Mouse (Mus musculus): ENCODE results near the gene Kcnj15.

Gene Kcnj15

DNA sequence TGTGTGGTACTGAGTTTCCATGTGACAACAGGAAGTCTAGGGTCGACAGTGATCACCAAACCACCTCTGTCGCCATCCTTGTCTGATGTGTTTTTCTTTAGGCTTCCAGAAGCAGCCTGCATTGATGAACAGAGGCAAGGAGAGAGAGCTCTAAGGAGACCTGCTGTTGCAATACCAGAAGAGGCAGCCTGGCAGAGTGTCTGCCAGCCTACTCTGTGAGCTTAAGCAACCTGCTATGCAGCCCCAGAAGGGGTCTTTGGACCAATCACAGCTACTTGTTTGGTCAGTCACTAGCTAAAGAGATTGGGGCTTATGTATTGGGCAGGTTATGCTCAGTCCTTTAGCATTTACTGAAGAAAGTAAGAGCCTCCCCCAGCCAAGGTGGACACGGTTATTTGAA is 11.9 kb upstream of the Kcnj15 start:
- DNase-seq (ENCODE audit: low spot score) = no peak

DNA sequence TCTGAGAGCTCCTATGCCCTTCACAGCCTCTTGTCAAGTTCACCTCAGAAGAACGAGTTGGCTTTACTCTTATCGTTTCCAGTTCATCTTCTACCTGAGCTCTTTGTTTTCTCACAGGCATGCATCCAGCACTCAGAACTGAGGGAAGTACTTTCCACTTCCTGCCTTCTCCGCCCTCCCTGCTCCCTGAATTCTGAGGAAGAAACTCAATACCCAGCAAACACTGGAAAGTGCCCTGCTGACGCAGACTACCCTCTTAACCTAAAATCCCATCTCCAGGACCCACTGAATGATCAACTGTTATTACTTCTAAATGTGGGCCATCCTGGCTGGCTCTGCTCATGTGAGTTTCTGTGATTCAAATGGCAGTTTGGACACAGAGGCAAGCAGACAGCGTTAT is 8.7 kb upstream of the Kcnj15 start:
- DNase-seq (ENCODE audit: low spot score) = peak; percentile 68

DNA sequence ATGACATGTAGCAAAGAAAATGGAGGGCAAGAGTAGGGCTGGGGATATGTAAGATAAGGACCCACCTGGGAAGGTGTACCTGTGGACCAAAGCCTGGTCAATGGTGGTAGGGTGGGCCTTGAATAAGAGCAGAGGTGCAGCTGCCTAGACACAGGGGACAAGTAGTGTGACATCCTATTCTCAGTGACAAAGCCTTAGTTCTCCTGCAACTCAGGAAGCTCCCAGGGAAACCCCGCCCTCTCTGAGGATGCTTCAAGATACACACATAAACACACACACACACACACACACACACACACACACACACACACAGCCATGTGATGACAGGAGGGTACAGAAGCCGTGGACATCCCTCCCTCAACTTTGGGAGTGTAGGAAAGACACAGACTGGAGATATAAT is 710 bp upstream of the Kcnj15 start:
- DNase-seq (ENCODE audit: low spot score) = no peak

DNA sequence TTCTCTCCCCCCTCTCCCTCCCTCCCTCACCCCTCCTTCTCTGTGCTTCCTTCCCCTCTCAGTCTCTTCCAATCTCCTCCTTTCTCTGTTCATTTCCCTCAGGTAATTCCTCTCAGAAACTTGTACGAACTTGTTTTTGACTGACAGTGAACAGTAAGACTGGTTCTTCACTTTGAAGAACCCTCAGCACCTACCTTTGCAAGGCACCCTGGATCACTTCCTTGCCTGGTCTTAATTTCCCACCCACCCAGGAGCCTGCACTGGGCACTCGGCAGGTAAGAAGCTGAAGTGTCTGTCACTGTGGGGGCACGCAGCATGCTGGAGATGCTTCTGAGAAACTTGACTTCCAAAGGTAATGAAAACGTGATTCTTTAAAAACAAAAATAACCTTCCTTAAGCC is 742 bp downstream of the Kcnj15 start:
- DNase-seq (ENCODE audit: low spot score) = no peak

DNA sequence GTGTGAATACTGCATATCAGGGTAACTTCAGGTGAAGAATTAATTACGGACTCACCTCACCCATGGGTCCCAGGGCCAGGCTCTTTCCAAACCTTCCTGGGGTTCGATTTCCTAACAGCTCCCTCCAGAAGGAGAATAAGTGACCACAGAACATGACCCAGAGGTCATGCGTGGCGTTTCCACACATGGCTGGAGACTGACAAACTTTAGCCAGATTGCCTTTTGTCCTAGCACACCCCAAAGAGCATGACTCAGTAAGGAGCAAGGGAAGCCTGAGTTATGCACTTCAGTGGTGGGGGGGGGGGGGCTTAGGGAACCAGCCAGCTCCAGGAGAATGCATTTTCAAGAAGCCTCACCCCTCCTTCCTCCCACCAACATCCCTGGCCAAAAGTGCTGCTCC is 2.1 kb downstream of the Kcnj15 start:
- DNase-seq (ENCODE audit: low spot score) = no peak

DNA sequence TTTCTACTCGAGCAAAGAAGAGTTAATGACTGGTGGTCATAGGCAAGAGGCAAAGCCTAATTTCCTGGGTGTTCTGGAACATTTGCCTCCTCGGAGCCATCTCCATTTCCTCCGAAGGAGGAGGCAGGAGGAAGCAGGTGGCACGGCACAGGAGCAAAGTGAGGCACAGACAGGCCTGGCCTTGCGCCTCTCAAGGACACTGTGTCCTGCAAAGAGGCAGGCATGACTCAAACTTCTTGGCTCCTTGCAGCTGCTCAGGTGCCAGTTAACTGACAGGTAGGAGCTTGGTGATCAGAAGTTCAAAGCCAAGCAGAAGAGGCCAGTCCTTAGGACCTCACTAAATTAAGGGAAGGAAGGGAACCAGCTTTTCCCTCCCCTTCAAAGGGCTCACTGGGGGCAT is 3.3 kb downstream of the Kcnj15 start:
- DNase-seq (ENCODE audit: low spot score) = no peak

DNA sequence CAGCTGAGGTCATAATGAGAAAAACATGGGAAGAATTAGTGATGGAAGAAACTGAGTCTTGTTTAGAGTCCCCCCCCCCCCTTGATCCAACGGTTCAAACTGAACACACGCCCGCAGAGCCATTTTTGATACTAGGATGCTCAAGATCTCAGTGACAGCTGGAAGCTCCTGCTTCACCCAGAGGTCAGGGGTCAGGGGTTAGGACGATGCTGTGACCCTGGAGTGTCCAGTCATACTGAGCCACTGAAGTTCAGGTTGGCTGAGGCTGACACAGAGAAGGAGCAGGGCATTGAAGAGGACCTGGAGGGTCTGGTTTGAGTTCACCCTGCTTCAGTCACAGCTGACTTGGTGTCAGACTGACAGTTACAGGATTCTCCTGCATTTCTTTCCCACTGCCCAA is 4.4 kb downstream of the Kcnj15 start:
- no peak for DNase-seq (ENCODE audit: low spot score)

DNA sequence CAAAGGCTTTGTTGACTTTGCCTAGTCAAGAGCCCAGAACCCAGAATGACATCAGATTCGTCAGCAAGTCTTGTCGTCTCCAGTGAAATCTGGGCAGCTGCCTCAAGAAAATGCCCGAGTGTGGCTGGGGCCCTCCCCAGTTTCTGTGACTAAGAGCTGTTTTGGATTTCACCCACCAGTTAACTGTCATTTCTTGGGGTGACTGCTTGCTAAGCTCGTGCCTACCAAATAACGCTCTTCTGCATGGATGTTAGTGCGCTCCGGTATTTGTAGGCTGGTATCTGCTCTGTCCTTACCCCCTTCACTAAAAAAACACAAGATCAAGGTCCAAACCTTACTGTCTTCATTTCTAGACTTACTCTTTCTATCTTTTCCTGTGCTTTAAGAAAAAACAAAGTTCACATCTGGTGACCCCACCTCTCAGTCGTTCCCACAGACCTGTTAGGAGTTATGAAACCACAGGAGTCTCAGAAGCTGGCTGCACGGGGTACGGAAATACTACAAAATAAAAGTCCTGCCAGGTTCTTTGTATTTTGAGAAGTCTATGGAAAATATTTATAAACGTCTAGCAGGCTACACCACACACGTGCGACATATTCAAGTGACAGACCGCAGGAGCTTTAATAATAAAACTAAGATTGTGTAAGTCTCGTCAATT is 5.5 kb downstream of the Kcnj15 start:
- no peak for DNase-seq (ENCODE audit: low spot score)

DNA sequence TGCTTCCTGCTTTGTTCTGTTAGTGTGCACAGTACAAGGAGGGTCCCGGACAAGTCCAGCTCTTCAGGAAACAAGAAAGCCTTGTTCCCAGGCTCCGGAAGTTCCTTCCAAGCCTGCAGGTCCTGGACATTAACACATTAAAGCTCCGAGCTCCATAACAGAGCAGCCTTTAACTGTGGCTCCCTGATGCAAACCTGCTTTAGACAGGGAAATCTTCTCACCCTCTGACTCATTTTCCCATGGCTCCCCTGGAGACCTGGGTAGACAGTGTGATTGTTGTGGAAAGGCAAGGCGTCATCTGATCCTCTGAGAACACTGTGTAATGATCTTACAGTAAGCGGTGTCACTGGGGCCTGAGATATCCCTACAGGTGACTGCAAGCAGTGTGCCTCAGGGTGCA is 7.0 kb downstream of the Kcnj15 start:
- DNase-seq (ENCODE audit: low spot score) = no peak

DNA sequence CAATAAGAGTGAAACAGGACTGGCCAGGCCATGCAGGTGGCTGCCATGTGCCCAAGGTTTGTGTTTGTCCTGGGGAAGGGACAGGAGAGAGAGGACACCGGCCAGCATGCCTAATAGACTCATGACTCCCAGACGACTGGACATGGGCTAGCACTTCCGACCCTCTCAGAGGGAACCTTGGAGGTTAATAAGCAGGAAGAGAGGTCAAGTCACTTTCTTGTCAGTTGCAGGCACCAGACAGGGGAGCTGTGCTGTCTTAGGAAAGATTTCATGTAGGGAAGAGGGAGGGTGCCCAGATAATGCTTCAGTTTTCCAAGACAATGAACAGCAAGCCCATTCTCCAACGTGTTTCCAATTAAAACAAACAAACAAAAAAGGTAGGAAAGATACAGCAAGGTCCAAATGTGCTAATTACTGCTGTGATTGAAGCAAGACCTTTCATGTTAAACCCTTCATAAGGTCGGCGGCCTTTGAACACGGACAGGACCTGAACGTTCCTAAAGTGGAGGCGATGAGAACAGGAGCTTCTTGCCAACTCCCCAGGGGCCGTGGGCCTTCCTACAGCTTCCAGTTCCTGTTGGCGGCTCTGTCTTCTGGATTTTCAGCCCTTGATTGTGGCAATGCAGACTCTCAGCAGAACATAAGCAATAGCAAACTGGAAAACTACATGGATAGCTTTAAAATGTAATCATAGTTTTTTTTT is 10.3 kb downstream of the Kcnj15 start:
- no peak for DNase-seq (ENCODE audit: low spot score)

DNA sequence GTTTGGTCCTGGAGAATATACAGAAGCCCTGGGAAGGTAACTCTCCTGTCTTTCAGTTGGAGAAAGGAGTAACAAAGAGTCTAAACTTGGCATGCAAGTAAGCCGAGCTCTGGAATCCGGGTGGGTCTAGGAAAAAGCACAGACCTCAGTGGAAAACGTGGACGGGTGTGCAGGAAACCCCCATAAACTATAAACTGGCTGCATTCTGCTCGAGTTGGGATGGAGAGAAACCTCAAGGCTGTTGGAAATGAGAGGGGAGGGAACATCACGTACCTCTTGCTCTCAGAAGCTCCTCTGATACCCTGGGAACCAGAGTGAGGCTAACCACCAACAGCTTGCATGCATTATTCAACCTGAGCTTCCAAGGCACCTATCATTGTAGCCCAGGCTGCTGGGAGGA is 12.3 kb downstream of the Kcnj15 start:
- no peak for DNase-seq (ENCODE audit: low spot score)

DNA sequence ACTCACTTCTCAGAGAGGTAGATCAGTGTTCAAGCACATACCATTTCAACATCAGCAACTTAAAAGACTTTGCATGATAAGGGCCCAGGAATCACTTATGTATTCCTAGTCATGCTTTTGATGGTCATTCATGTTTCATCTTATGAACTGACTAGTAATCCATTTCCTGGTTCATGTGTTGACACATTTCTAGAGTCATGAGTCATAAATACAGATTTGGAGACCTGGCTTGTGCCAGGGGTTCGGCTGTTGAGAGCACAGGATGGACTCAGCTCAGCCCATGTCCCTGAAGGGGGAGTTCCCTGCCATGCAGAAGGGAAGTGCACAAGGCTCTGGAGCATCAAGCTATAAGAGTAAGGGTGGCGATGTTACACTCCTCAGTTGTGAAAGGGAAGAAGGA is 15.7 kb downstream of the Kcnj15 start:
- DNase-seq (ENCODE audit: low spot score) = no peak

DNA sequence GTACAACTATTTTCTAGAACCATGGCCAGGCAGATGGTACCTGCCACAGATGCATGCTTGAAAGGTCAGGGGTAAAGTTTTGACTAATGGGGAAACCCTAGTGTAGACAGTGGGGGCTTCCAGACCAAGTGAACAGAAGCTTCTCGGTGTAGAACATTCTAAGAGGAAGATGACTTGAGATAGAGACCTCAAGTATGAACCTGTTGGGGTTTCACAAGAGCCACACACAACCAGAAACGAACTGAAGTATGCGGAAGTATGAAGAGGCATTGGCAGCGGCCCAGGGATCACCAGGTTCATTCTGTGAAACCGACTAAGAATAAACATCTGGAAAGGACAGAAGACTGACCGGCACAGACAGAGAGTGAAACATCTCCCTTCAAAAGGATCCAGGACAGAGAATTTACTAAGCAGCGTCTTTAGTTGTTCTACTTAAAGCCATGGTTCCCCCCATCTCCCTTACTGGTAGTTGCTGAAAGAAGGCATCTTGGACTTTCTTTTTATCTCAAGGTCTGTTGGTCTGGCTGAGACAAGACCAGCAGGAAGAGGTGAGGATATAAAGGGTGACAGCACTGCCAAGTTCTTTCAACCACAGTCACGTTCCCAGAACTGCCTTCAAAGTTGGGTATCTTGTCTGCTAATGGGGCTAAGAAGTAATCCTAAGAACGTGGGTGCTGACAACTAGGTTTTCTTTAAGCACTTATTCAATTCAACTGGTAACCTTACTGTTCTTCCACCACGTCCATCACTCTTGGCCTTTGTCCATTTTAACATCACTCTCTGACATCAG is 18.6 kb downstream of the Kcnj15 start:
- peak; percentile 51 for DNase-seq (ENCODE audit: low spot score)

DNA sequence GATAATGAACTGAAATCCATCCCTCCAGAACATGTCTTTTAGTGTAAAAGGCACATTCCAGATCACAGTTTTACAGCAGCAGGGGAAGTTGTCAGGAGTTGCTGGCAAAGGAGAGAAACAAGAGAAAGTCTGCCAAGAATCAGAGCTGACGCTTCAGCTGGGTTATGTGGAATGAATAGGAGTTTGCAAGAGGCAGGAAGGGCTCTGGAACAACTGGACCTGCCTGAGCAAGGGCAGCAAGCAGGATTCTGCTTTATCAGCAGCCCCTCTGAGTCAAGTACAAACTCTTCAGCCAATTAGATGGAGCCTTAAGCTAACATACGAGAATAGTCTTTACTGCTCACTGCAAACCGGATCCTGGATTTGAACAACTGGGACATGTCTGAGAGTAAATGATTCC is 21.7 kb downstream of the Kcnj15 start:
- no peak for DNase-seq (ENCODE audit: low spot score)

DNA sequence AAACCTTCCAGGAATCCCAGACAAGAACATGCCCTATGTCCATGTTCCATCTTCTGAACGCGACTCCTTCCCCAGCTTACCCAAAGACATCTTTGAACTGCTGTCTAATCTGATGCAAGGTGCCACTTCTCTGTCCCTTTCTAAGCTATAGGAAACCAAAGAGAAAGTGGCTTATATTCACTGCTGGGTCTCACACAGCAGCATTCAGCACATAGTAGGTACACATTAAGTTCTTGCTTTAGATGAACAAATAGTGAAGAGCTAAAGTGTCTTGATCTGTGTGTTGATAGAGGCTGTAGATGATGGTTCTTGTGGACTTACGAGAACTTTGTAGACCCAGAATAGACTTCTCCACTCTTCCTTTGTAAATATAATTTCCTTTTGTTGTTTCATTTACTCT is 23.0 kb downstream of the Kcnj15 start:
- no peak for DNase-seq (ENCODE audit: low spot score)

DNA sequence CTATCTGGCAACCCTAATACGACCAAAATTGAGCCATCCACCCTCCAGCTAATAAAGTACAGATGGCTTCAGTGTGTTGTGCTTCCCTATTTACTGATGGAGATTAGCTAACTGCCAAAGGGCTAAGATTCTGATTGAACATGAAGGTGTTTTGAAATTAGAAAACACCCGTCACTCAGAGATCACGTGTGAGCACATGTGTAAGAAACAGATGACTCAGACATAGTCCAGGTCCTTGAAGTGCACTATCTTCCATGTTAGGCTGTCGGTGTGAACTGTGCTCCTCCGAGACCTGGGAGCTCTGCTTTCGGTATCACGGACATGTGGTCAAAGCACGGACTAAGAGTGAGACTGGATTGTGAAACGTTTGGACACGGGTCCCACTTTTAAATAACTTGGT is 26.0 kb downstream of the Kcnj15 start:
- no peak for DNase-seq (ENCODE audit: low spot score)

DNA sequence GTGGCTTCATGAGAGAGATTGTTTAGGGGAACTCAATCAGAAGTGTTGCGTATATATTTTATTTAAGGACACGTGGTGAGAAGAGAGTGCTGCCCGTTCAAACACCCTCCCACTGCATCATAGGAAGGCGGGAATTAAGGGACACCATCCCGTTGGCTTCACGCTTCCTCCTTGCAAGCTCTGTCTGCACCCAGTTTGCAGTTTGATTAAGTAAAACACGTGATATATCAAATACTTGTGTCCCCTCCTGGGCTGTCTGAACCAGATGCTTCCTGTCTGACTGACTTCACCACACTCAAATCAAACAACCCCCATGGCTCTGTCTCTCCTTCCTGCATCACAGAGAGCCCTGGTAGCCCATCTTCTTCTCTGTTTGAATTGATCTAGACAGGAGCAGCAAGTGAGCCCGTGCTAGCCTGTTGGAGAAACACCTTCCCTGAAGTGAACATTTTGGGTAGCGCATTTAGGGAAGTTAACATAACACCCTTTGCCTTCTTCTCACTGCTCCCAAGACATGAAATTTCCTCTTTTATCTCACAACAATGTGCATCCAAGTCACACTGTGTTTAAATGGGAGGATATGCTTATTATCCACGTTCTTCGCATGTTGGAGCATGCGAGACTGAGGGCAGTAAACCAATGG is 26.8 kb downstream of the Kcnj15 start:
- no peak for DNase-seq (ENCODE audit: low spot score)

DNA sequence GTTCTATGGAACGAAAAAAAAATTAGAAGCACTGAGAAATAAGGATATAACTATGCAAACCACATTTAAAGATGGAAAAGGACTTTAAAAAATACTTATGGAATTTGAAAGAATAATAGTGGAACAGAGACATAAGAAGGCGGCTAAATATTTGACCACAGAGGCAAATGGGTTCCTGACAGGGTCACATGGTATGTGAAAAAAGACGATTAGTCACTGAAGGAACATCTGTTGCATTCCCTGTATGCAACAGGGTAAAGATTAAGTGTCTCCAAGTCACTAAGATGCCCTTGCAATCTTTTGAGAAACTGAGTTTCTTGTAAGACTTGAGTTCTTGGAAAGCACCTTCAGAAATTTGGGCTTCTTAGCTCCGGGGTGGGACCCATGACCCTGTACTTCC is 27.7 kb downstream of the Kcnj15 start:
- DNase-seq (ENCODE audit: low spot score) = no peak

DNA sequence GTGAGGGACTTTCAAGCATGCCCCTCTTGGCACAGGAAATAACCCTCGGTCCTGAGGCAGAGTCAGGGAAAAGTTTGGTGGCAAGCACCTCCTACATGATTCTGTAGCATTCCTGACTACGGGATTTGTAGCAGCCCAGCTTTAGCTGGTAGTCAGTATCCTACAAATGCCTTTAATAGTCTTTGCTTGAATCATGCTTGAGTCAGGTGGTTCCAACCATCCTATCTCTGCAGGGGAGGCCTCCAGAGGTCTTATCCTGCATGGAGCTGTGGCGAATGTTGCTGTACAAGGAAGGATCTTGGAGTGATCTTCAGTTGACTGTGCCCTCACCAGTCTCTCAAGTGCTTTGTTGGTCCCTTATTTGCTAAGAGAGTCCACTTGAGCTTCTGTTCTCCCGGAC is 28.4 kb downstream of the Kcnj15 start:
- DNase-seq (ENCODE audit: low spot score) = no peak

DNA sequence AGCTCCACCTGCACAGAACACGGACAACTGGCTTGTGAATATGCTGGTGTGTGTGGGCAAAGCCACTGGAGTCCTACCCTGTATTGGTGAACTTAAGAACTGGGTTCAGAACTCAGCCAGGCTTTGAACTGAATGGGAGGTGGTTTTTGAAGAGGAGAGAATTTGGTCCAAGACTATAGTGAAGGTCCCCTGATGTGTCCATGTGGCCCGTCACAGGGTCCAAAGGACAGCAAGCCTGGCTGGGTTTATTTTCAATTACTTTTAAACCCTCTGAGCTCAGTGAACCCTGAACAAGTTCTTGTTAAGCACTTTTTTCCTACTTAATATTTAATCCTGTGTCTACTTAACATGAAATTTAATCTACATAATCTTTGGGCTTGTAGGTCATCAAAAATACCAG is 30.3 kb downstream of the Kcnj15 start:
- DNase-seq (ENCODE audit: low spot score) = no peak

DNA sequence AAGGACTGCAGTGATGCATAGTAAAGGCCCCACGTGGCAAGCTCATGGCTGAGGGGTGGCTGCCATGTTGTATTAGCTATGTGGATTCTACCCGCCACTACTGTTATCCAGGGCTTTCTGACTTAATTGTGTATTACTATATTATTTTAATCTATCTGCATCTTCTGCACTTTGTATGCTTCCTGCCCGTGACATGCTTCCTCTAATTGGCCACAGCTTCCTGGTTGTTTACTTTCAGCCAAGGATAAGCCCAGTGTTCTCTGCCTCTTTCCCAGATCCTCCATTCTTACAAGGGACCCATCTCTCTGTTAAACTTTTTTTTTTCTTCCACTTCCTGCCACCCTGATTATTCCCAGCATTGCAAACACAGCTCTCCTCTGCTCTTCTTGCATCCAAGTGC is 32.0 kb downstream of the Kcnj15 start:
- DNase-seq (ENCODE audit: low spot score) = no peak

DNA sequence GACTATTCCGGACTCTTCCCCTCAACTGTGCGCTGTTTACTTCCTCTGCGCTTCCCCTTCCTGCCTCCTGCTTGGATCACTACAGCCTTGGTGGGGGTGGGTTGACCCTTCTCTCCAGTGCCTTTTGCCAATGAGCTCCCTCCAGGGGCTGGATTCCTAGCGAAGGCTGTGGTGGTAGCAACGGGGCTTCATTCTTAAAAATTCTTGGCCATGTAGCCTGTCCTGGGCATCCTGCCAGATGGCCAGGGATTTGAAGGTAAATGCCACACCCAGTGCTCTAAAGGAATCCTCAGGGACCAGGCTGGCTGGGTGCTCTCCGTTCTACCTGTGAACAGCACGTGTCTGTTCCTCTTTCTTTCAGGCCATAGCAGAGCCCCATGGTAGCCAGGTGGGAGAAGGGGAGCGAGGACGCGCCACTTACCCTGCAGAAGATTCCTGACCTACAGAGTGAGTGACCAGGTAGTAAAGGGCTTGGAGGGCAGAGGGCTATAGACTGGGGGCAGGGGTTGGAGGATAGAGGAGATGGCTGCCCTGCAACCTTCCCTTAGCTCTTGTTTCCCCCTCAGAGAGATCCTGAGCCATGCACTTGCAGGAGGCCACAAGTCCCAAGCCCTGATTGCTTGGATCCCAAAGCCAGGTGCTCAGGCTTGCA is 34.2 kb downstream of the Kcnj15 start:
- DNase-seq (ENCODE audit: low spot score) = peak; percentile 54
